Mouse (Mus musculus) T-helper 2 cell (primary cell): ENCODE measurements around the gene Zfp423.

ENCODE experiments used
- in situ Hi-C: fragments of 300-600 bp; cut with MboI, MseI; formaldehyde crosslinking; loops from one replicate; pipeline ENCODE4 v1.15.1; 2025; ENCODE audit warnings: high pct_unique_total_duplicates

The Zfp423 gene

DNA sequence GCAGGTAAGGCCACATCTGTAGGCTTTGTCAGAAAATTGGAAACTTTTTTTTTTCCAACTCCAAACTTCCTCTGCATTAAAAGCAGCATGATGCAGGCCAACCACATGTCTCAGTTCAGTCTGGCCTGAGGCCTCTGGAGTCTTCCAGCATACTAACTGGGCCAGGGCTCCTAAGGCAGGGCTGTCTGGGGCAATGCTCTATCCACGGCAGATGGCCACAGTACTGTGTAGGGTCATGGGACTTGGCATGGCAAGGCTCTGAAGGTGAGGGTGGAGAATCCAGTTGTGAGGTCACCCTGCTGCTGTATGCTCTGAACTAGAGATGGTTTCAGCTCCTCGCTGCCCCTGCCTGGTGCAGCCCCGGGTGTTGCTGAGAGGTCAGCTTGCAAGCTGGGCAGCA lies 289.2 kb downstream of the Zfp423 start:
- in situ Hi-C loops: no loop called here

GRCm38 (mm10) chr8:87668736-87669135 lies 290.7 kb downstream of the Zfp423 start:
- in situ Hi-C loops: no loop called here

DNA sequence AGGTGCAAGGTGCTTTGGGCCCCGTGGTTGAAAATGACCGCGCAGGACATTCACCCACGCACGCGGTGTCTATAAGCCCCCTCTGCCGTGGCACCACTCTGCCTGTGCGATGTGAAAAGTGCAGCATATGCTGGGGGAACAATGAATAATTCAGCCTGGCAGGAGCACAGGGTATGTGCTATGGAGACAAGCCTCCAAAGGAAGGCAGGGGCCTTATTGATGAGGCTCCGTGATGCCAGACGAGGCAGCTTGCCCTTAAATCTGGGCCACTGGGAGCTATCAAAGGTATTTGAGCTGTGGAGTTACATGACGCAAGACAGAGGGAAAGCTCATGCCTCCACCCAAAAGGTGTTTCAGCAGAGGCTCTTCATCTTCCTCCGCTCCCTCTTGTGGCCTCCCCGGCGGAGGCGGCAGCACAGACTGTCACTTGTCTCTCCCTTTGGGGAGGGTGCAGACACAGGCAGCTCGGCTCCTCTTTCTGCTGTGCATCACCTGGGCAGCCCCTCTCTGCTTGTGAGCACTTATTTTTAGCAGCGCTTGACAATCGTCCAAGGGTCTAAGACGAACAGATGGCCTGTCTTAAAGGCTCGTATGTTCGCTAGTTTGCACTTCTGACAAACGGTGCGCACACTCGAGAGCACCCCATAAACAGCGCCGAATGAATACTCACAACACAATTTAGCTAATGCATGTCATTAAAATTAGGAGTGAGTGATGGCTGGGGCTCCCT lies 291.3 kb downstream of the Zfp423 start:
- in situ Hi-C loops: no loop called here

DNA sequence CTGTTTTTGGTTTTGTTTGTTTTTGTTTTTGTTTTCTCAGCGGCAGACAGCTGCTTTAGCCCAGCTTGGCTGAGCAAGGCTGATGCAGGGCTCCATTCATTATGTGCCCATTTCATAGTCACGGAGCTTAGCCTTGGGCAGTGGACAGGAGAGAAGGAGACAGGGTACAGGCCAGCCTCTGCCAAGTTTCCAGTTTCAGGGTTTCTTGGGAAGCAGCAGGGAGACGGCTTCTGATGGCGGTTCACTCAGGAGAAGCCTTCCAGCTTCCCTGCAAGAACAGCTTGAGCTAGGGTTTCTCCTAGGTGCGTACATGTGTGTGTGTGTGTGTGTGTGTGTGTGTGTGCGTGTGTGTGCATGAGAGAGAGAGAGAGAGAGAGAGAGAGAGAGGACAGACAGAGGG lies 292.1 kb downstream of the Zfp423 start:
- in situ Hi-C loops: no loop called here

GRCm38 (mm10) chr8:87665337-87665736 lies 294.1 kb downstream of the Zfp423 start:
- in situ Hi-C loops: no loop called here

- in situ Hi-C loops: no loop called here
Measured at GRCm38 (mm10) chr8:87664217-87664509, 295.2 kb downstream of the Zfp423 start.

DNA sequence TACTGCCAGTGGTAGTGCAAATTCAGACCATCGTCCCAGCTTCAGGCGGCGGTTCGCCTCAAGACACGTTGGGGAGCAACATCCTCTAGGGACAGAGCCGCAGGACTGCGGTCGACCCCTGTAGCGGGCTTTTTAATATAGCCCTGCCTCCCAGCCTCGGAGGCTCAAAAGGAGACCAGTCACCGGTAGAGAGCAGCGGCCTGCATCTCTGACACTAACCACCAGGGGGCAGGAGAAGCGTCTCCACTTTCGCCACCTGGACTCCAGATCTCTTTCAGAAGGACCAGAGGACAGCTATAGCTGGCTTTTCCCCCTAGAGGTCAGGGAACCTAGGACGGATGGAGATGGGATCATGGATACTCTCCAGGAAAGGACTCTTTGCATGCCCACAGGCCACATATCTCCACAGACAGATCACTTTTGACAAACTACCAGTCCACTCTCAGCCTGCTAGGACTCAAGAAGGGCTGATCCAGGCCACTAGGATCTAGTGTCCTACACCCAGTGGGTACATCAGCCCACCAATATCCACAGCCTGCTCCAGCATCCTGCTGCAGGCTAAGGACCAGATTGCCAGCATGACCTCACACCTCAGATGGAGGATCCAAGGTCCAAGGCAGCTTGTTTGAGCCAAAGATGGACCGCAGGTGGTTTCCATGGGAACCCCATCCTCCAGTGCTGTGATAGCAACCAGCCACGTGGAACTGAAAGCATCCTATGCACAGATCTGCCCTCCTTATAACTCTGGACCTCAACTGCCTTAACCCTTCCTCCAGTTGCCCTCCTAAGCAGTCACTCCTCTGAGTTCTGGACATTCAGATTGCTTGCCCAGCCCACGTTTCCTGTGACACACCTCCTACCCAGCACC lies 295.8 kb downstream of the Zfp423 start:
- in situ Hi-C loops: no loop called here

DNA sequence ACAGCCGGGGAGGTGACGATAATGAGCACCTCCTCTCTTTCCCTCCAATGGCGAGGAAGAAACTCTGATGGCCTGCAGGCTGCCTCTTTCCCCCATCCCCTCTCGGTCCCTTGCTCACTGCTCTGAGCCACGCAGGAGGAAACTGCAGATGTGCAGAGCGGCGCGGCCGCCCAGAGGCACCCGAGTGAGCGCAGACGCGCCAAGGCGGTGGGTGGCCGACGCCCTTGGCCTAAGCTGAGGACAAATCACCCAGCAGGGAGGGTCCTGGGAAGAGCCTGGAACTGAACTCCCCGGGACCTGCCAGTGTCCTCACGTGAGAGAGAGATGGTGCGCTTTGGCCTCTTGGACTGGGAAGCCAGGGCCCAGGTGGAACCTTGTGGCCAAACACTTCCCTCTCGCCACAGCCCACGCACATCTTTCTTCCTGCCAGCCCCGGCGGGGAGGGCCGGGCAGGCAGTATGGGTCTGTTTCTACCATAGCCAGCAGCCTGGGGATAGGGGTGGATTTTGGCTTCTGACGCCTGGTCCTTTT lies 296.5 kb downstream of the Zfp423 start:
- in situ Hi-C loops: no loop called here

- in situ Hi-C loops: no loop called here
Measured at GRCm38 (mm10) chr8:87662307-87662771, 297.1 kb downstream of the Zfp423 start.

- in situ Hi-C loops: no loop called here
Measured at GRCm38 (mm10) chr8:87660916-87661910, 298.2 kb downstream of the Zfp423 start.

GRCm38 (mm10) chr8:87660029-87660915 lies 299.1 kb downstream of the Zfp423 start:
- in situ Hi-C loops: no loop called here

DNA sequence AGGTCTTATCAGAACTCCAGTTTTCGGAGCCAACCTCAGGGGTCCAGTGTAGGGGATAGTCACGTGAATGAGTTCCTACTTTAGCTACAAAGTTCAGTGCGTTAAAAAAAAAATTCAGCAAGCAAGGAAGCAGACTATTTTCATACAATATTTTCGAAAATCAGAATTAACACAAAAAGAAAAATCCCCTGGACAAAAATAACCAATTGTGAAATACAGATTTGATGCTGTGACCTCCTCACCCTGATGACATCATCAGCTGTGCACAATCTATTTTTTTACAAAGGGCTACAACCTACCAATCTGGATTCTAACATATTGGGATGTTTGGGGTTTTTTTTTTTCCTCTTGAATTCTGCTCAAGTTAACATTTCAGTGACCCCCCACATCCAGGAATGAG lies 301.9 kb downstream of the Zfp423 start:
- in situ Hi-C loops: no loop called here

DNA sequence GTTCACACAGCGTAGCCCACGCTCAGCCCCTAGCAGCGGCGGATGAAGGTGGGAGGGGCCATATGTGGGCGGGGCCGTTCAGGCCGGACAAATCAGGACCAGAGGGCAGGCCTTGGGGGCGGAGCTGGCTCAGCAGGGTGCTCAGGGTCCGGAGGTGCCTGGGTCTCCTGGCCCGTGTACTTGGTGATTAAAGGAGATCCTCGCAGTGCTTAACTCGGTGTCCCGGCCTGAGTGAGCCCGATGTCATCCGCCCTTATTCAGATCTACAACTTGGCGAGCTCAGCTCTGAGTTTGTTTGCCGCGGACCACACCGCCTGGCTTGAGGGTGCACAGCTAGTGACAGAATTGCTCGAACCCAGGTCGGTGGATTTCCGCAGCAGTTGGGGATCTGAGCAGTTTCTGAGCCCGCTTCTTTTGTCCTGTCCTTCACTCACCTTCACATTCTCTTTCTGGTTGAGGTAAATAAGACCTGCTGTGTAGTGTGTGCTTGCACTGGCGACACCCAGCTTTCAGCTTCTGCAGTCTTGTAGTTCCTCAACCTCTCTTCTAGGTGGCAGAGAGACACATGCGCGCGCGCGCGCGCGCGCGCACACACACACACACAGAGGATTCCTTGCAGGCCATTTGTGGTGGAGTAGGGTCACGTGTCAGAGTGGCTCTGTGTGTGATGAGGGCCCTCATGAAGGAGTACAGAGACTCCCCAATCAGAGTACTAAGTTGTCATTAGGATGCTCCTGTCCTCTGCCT lies 302.7 kb downstream of the Zfp423 start:
- in situ Hi-C loops: no loop called here

- in situ Hi-C loops: no loop called here
Measured at GRCm38 (mm10) chr8:87655946-87656345, 303.4 kb downstream of the Zfp423 start.

- in situ Hi-C loops: no loop called here
Measured at GRCm38 (mm10) chr8:87647781-87648180, 311.6 kb downstream of the Zfp423 start.

DNA sequence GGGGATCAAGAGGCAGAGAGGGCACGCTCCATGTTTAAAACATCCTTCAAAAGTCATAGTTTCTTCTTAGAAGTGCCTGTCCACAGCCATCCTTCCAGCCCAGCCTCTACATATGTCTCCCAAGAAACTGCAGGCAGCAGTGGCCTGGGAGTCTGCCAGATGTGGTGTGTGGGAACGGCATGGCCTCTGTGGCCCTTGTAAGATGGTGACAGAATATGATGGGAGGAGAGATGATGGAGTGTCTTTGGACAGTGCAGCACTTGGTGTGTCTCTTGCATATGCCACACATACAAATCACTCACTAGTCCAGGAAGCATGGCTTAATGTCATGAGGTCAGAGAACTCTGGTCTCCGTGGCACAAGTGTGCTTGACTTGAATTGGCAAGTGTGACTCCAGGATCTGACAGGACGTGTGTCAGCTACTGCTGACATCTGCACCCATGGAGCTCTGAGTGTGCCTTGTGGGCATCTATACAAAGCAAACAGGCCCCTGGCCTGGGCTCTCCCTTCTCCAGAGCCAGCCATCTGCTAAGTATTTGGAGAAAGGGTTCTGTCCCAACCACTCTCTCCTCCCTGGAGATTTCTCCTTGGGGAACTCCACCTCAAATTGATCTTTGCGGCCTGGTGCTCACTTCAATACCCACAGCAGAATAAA lies 313.4 kb downstream of the Zfp423 start:
- in situ Hi-C loops: no loop called here

GRCm38 (mm10) chr8:87645371-87645770 lies 314.0 kb downstream of the Zfp423 start:
- in situ Hi-C loops: no loop called here

DNA sequence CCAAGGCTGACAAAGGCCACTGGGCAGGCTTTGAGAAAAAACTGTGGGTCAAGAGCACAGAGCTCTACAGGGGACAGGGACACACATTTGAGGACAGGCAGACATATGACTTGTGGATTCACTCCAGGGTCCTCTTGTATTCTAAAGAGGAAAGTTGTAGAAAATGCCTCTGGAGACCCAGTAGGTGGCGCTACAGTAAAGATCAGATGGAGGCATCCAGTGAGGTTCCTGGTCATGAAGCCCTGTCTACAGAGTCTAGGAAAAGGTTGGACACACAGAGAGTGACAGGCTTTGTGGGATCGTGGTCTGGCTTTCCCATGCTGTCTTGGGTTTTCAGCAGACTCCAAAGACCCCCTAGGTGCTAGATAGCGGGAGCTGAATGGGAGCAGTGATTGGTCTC lies 318.5 kb downstream of the Zfp423 start:
- in situ Hi-C loops: no loop called here

- in situ Hi-C loops: no loop called here
Measured at GRCm38 (mm10) chr8:87636226-87636742, 323.1 kb downstream of the Zfp423 start.
